Mouse (Mus musculus) kidney, adult 10 weeks (tissue): ENCODE measurements around the gene Taar4. TPM values are rescaled to one million over a fixed set of nuclear protein-coding genes. Genes with fewer than 3 reads are reported as not detected.

Source experiments
- polyA plus RNA-seq: library from polyadenylated mRNA; stranded (reverse); fragments of 350-450 nt; fragmentation: Illumina TruSeq; extraction: RNeasy Lipid Tissue Mini Kit (QIAGEN cat#74804); gene quantifications from one replicate; pipeline ENCODE4 v1.2.3, GENCODE M21; 2014; ENCODE audit warnings: low read depth, low replicate concordance

The Taar4 gene
- not detected for polyA plus RNA-seq

GRCm38 (mm10) chr10:23960444-23960915 is at the start of gene Taar4:
Gene Taar4, plus strand, starts transcription at chr10:23960494.

GRCm38 (mm10) chr10:23920056-23920455 is 40.2 kb upstream of the Taar4 start, which contains the start of gene Taar1:
Gene Taar1, plus strand, starts transcription at chr10:23920356.

GRCm38 (mm10) chr10:23938312-23938711 is 22.0 kb upstream of the Taar4 start, which contains the start of gene Taar2:
Gene Taar2, plus strand, starts transcription at chr10:23938572.

GRCm38 (mm10) chr10:23949508-23950005 is 10.7 kb upstream of the Taar4 start, which contains the start of gene Taar3:
Gene Taar3, plus strand, starts transcription at chr10:23949558.

GRCm38 (mm10) chr10:23970656-23971165 is 10.4 kb downstream of the Taar4 start, which contains the start of gene Taar5:
Gene Taar5, plus strand, starts transcription at chr10:23970706.

GRCm38 (mm10) chr10:23985546-23985945 is 25.3 kb downstream of the Taar4 start, which contains the start of gene Taar6:
Gene Taar6, minus strand, starts transcription at chr10:23985646.

GRCm38 (mm10) chr10:23993381-23993780 is 33.1 kb downstream of the Taar4 start, which contains the start of gene Taar7a:
Gene Taar7a, minus strand, starts transcription at chr10:23993481.

GRCm38 (mm10) chr10:23999639-24000038 is 39.3 kb downstream of the Taar4 start, which contains the start of gene Taar7b:
Gene Taar7b, plus strand, starts transcription at chr10:23999939.

Other genes starting within 250 kb of the Taar4 start
- 253 TPM for gene Rps12, start 173.2 kb upstream of the Taar4 start, polyA plus RNA-seq
- gene Slc18b1, start 163.5 kb upstream of the Taar4 start, polyA plus RNA-seq, result 26.8 TPM
- not detected for gene Vnn3, start 109.0 kb upstream of the Taar4 start, polyA plus RNA-seq
- 162 TPM for gene Vnn1, start 65.8 kb upstream of the Taar4 start, polyA plus RNA-seq
- gene Taar1, start 40.1 kb upstream of the Taar4 start, polyA plus RNA-seq, result not detected
- gene Taar2, start 21.9 kb upstream of the Taar4 start, polyA plus RNA-seq, result not detected
- not detected for gene Taar3, start 10.9 kb upstream of the Taar4 start, polyA plus RNA-seq
- gene Taar5, start 10.2 kb downstream of the Taar4 start, polyA plus RNA-seq, result not detected
- not detected for gene Taar6, start 25.2 kb downstream of the Taar4 start, polyA plus RNA-seq
- gene Taar7a, start 33.0 kb downstream of the Taar4 start, polyA plus RNA-seq, result not detected
- not detected for gene Taar7b, start 39.4 kb downstream of the Taar4 start, polyA plus RNA-seq
- not detected for gene Taar7d, start 66.7 kb downstream of the Taar4 start, polyA plus RNA-seq
- not detected for gene Taar7e, start 77.1 kb downstream of the Taar4 start, polyA plus RNA-seq
- gene Taar7f, start 89.0 kb downstream of the Taar4 start, polyA plus RNA-seq, result not detected
- not detected for gene Taar8a, start 116.0 kb downstream of the Taar4 start, polyA plus RNA-seq
- not detected for gene Taar8b, start 131.8 kb downstream of the Taar4 start, polyA plus RNA-seq
- gene Taar8c, start 141.4 kb downstream of the Taar4 start, polyA plus RNA-seq, result not detected
- not detected for gene Taar9, start 149.0 kb downstream of the Taar4 start, polyA plus RNA-seq
- 366 TPM for gene Stx7, start 188.8 kb downstream of the Taar4 start, polyA plus RNA-seq